Mouse (Mus musculus): ENCODE results near the gene Hsf5.

- TF ChIP-seq EP300 (IDR thresholded peaks at IDR 0.05; ENCODE audit: low read depth) (no peak), CTCF (IDR thresholded peaks at IDR 0.05; ENCODE audit: low read depth) (no peak)
Measured at GRCm38 (mm10) chr11:87664521-87664920, 47.6 kb downstream of the Hsf5 start.

Measured in liver, embryonic 14.5 days (tissue).